ENCODE assay signal across 9 mouse cellular contexts in the genomic region with DNA sequence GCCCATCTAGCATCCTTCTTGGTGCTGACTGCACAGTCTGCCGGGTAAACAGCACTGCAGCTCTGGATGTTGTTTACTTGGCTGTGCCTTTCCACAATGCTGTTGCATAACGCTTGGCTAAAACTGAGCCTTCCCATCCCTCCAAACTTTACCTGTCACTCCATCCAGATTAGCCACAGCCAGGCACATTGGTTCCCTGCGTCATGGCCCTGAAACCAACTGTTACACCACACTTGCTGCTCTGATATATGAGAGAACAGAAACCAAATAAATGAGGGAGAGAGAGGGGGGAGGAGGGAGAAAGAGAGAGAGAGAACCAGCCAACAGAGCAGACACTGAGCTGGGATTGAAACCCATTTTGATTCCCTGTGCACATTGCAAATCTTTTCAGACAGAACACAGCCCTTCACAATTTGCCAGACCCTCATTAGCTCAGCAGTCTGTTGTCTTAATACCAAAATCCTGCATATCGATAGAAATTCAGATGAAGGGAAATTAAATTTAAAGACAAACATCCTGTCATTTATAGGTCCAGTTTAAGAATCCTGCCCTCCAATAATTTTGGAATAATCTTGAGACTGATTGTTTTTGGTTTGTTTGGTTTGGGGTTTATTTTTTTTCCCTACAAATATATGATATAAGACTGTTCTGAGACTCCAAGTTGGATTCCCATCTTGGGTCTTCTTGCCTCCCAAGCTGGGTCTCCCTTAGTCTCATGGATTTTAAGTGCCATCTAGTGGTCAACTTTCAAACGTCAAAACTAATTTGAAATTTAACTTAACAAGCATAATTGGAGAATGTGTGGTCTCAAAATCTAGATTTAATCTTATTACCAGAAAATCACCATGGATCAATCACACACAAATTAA.
DNase-seq lines count a peak whose midpoint lies in the region; ATAC-seq and TF ChIP-seq lines count a peak whose summit lies in the region.
"Had no signal": no experiment of that assay in that cellular context is flagged by ENCODE, and none has a peak within 500 bp of the region (broad histone marks: within the 10 kb centered on the region; RNA-seq: fewer than 3 reads in every experiment).

No protein-coding gene starts in this region.

- no peaks in the 10 kb centered on the region for H3K27me3 ChIP-seq in kidney, embryonic 16.5 days (ENCODE audit: insufficient read depth, low read length)
- H3K27me3 ChIP-seq in Patski, result peaks cover 3% of the 10 kb centered on the region
- H3K27me3 ChIP-seq: stomach, embryonic 15.5 days had no signal

- no peak overlapping the region for H3K4me2 ChIP-seq in kidney, embryonic 16.5 days (replicated peaks; ENCODE audit: low read depth, low read length)
- H3K4me2 ChIP-seq: stomach, embryonic 15.5 days had no signal

- ATAC-seq in kidney, embryonic 16.5 days (ENCODE audit: low FRiP score, low TSS enrichment), result 0 out of 2 replicates have a peak, but pooled peaks have one; percentile 6
- no peak for ATAC-seq in Patski

- no peak for DNase-seq in kidney, postnatal 25 days
- DNase-seq in Patski (ENCODE audit: low read depth, low spot score), result no peak
- DNase-seq in embryo, embryonic 11.5 days (ENCODE audit: low read depth, low spot score), result peak; percentile 46
- peak; percentile 26 for DNase-seq in lung, postnatal 25 days (ENCODE audit: low spot score)
- no peak for DNase-seq in gastrocnemius, postnatal 10 days
- DNase-seq in frontal cortex, postnatal 25 days (ENCODE audit: low spot score in 2 of 2), result no peak
- no peak for DNase-seq in right cerebral cortex, postnatal 14 days

- H3K4me1 ChIP-seq in kidney, embryonic 16.5 days (ENCODE audit: insufficient read depth, low read length), result no peaks in the 10 kb centered on the region
- H3K4me1 ChIP-seq: stomach, embryonic 15.5 days had no signal

- 47% methylated on average over 5 of the region's 5 CpGs for WGBS in kidney, embryonic 16.5 days

- no peak overlapping the region for H3K4me3 ChIP-seq in kidney, embryonic 16.5 days (ENCODE audit: low read length)
- H3K4me3 ChIP-seq: stomach, embryonic 15.5 days had no signal

- no peaks in the 10 kb centered on the region for H3K9me3 ChIP-seq in kidney, embryonic 16.5 days (ENCODE audit: low read length)
- H3K9me3 ChIP-seq: stomach, embryonic 15.5 days had no signal

- H3K9ac ChIP-seq in kidney, embryonic 16.5 days (replicated peaks; ENCODE audit: low read length), result no peak overlapping the region
- H3K9ac ChIP-seq: stomach, embryonic 15.5 days had no signal

- in situ Hi-C loops in Patski (cut with MboI; ENCODE audit: low pct_unique_long_range_greater_than_20kb), result no loop called here

- CTCF ChIA-PET in Patski (lab: Charles Lee), result no interaction called here

- POLR2A ChIA-PET in Patski (lab: Charles Lee), result no interaction called here

- no peaks in the 10 kb centered on the region for H3K36me3 ChIP-seq in kidney, embryonic 16.5 days (ENCODE audit: insufficient read depth, low read length)
- H3K36me3 ChIP-seq: stomach, embryonic 15.5 days had no signal

- H3K27ac ChIP-seq in kidney, embryonic 16.5 days (ENCODE audit: low read length), result no peak overlapping the region
- H3K27ac ChIP-seq: stomach, embryonic 15.5 days had no signal

- peak; percentile 53 for TF ChIP-seq CTCF in Patski (IDR thresholded peaks at IDR 0.05)

Comparison
In these comparisons a context has a peak if more than half of its experiments do, and no peak if none do; other contexts are left out.
1. DNase-seq: peak in embryo, embryonic 11.5 days (single experiment) and lung, postnatal 25 days (single experiment); none in kidney, postnatal 25 days (0 of 2), Patski (single experiment), gastrocnemius, postnatal 10 days (single experiment), frontal cortex, postnatal 25 days (0 of 2) and right cerebral cortex, postnatal 14 days (single experiment).